Mouse (Mus musculus): Measurements from ENCODE around the gene Dmpk. TPM values are rescaled to one million over a fixed set of nuclear protein-coding genes. Genes with fewer than 3 reads are reported as not detected.

Dmpk gene
- polyA plus RNA-seq, 1 experiment from 2014 or later = 154 TPM

- in situ Hi-C loops (cut with MboI; ENCODE audit: low pct_unique_long_range_greater_than_20kb) = no loop called here
- H3K27me3 ChIP-seq = no peaks in the 10 kb centered on the region
- no peak for TF ChIP-seq CTCF (IDR thresholded peaks at IDR 0.05)
- CTCF ChIA-PET = interaction anchor here (13.4 kb wide), 1 partner anchor 13 kb away, joined by 238 read pairs; the partner anchor contains the start of genes Dmpk and Six5
- DNase-seq (ENCODE audit: low read depth, low spot score) (no peak), ATAC-seq (no peak)
- POLR2A ChIA-PET = interaction anchor here (1.1 to 3.7 kb wide), 4 partner anchors 8 to 18 kb away, joined by 4 to 36 read pairs (median 10); partner anchors contain the start of genes Dmpk and Six5
These were observed 8.4 kb upstream of the Dmpk start for GRCm38 (mm10) chr7:19075231-19075630.

GRCm38 (mm10) chr7:19075723-19076585, 7.7 kb upstream of the Dmpk start, which contains the start of gene Dmwd:
TSS of gene Dmwd (plus strand) at chr7:19076227.
- DNase-seq (ENCODE audit: low read depth, low spot score) (peak; percentile 88), ATAC-seq (peak; percentile 95)
- in situ Hi-C loops (cut with MboI; ENCODE audit: low pct_unique_long_range_greater_than_20kb) = no loop called here
- H3K27me3 ChIP-seq = no peaks in the 10 kb centered on the region
- ChIA-PET CTCF (interaction anchor here (13.4 kb wide), 1 partner anchor 12 kb away, joined by 238 read pairs; the partner anchor contains the start of genes Dmpk and Six5), POLR2A (interaction anchor here (0.6 to 3.7 kb wide), 6 partner anchors 8 to 34 kb away, joined by 4 to 36 read pairs (median 7); partner anchors contain the start of genes Dmpk and Six5)
- TF ChIP-seq CTCF (IDR thresholded peaks at IDR 0.05) = no peak

GRCm38 (mm10) chr7:19076586-19076991, 7.1 kb upstream of the Dmpk start:
- no peaks in the 10 kb centered on the region for H3K27me3 ChIP-seq
- TF ChIP-seq CTCF (IDR thresholded peaks at IDR 0.05) = no peak
- CTCF ChIA-PET = interaction anchor here (13.4 kb wide), 1 partner anchor 12 kb away, joined by 238 read pairs; the partner anchor contains the start of genes Dmpk and Six5
- no peak for DNase-seq (ENCODE audit: low read depth, low spot score)
- peak; percentile 33 for ATAC-seq
- in situ Hi-C loops (cut with MboI; ENCODE audit: low pct_unique_long_range_greater_than_20kb) = no loop called here
- POLR2A ChIA-PET = interaction anchor here (0.6 to 3.7 kb wide), 5 partner anchors 8 to 34 kb away, joined by 5 to 36 read pairs (median 9); partner anchors contain the start of gene Six5

GRCm38 (mm10) chr7:19077761-19078160, 5.9 kb upstream of the Dmpk start:
- in situ Hi-C loops (cut with MboI; ENCODE audit: low pct_unique_long_range_greater_than_20kb) = no loop called here
- ChIA-PET CTCF (interaction anchor here (1.4 to 13.4 kb wide), 2 partner anchors 10 to 21 kb away, joined by 4 to 238 read pairs; partner anchors contain the start of genes Dmpk and Six5), POLR2A (interaction anchor here (3.7 kb wide), 1 partner anchor 16 kb away, joined by 36 read pairs; the partner anchor contains the start of gene Six5)
- no peak for DNase-seq (ENCODE audit: low read depth, low spot score)
- H3K27me3 ChIP-seq = no peaks in the 10 kb centered on the region
- ATAC-seq = no peak
- TF ChIP-seq CTCF (IDR thresholded peaks at IDR 0.05) = no peak

- DNase-seq (ENCODE audit: low read depth, low spot score) (no peak), ATAC-seq (no peak)
- TF ChIP-seq CTCF (IDR thresholded peaks at IDR 0.05) = no peak
- CTCF ChIA-PET = interaction anchor here (1.4 to 13.4 kb wide), 2 partner anchors 9 to 22 kb away, joined by 4 to 238 read pairs; partner anchors contain the start of genes Dmpk and Six5
- in situ Hi-C loops (cut with MboI; ENCODE audit: low pct_unique_long_range_greater_than_20kb) = no loop called here
- POLR2A ChIA-PET = no interaction called here
- no peaks in the 10 kb centered on the region for H3K27me3 ChIP-seq
These were observed 4.9 kb upstream of the Dmpk start for GRCm38 (mm10) chr7:19078732-19079131.

GRCm38 (mm10) chr7:19080451-19080950, 3.1 kb upstream of the Dmpk start:
- ChIA-PET POLR2A (interaction anchor here (1.4 to 7.5 kb wide), 2 partner anchors 13 to 57 kb away, joined by 3 to 48 read pairs; partner anchors contain the start of genes Foxa3 and Six5), CTCF (interaction anchor here (13.4 to 17.1 kb wide), 2 partner anchors 6 to 8 kb away, joined by 238 read pairs; partner anchors contain the start of genes Dmpk, Dmwd and Six5)
- no peak for ATAC-seq
- no peak for DNase-seq (ENCODE audit: low read depth, low spot score)
- no peaks in the 10 kb centered on the region for H3K27me3 ChIP-seq
- in situ Hi-C loops (cut with MboI; ENCODE audit: low pct_unique_long_range_greater_than_20kb) = no loop called here
- TF ChIP-seq CTCF (IDR thresholded peaks at IDR 0.05) = no peak

GRCm38 (mm10) chr7:19082171-19082570, 1.5 kb upstream of the Dmpk start:
- ATAC-seq = no peak
- in situ Hi-C loops (cut with MboI; ENCODE audit: low pct_unique_long_range_greater_than_20kb) = no loop called here
- no peaks in the 10 kb centered on the region for H3K27me3 ChIP-seq
- ChIA-PET POLR2A (interaction anchor here (7.5 kb wide), 1 partner anchor 12 kb away, joined by 48 read pairs; the partner anchor contains the start of gene Six5), CTCF (interaction anchor here (3.4 to 17.1 kb wide), 2 partner anchors 7 to 11 kb away, joined by 25 to 238 read pairs; partner anchors contain the start of gene Dmwd)
- TF ChIP-seq CTCF (IDR thresholded peaks at IDR 0.05) = no peak
- DNase-seq (ENCODE audit: low read depth, low spot score) = no peak

GRCm38 (mm10) chr7:19083096-19083495, 553 bp upstream of the Dmpk start:
- POLR2A ChIA-PET = interaction anchor here (0.9 to 7.5 kb wide), 2 partner anchors 8 to 11 kb away, joined by 4 to 48 read pairs; partner anchors contain the start of genes Dmwd and Six5
- ATAC-seq (peak; percentile 41), DNase-seq (ENCODE audit: low read depth, low spot score) (no peak)
- H3K27me3 ChIP-seq = no peaks in the 10 kb centered on the region
- in situ Hi-C loops (cut with MboI; ENCODE audit: low pct_unique_long_range_greater_than_20kb) = no loop called here
- TF ChIP-seq CTCF (IDR thresholded peaks at IDR 0.05) = no peak
- CTCF ChIA-PET = interaction anchor here (1.0 to 17.1 kb wide), 3 partner anchors 8 to 31 kb away, joined by 3 to 238 read pairs (median 25); partner anchors contain the start of gene Dmwd

GRCm38 (mm10) chr7:19084277-19084771, 675 bp downstream of the Dmpk start:
- no peaks in the 10 kb centered on the region for H3K27me3 ChIP-seq
- ATAC-seq (peak; percentile 3), DNase-seq (ENCODE audit: low read depth, low spot score) (no peak)
- CTCF ChIA-PET = interaction anchor here (3.4 to 17.1 kb wide), 2 partner anchors 9 to 10 kb away, joined by 25 to 238 read pairs; partner anchors contain the start of gene Dmwd
- POLR2A ChIA-PET = interaction anchor here (0.8 to 7.5 kb wide), 5 partner anchors 8 to 36 kb away, joined by 3 to 48 read pairs (median 4); partner anchors contain the start of genes Dmwd and Six5
- no peak for TF ChIP-seq CTCF (IDR thresholded peaks at IDR 0.05)
- in situ Hi-C loops (cut with MboI; ENCODE audit: low pct_unique_long_range_greater_than_20kb) = no loop called here

Data from Patski (cell line).